Mouse (Mus musculus): ENCODE measurements around the gene Pcbp2. TPM values are rescaled to one million over a fixed set of nuclear protein-coding genes. Genes with fewer than 3 reads are reported as not detected.
A peak's percentile ranks its signal among the peaks of the same experiment; 100 is the strongest.

Pcbp2 gene
- polyA plus RNA-seq, 1 experiment: 264 TPM

- TF ChIP-seq CTCF (IDR thresholded peaks at IDR 0.05; ENCODE audit: control insufficient read depth, insufficient read depth, low read length) (no peak), POLR2A (IDR thresholded peaks at IDR 0.05; ENCODE audit: borderline replicate concordance, control insufficient read depth, low read depth, low read length) (no peak)
- H3K4me3 ChIP-seq (replicated peaks; ENCODE audit: control insufficient read depth, low read depth, low read length): no peak overlapping the region
- 65% methylated on average over 6 of the region's 6 CpGs for WGBS
- H3K4me1 ChIP-seq (ENCODE audit: control insufficient read depth, insufficient read depth, low read length): no peaks in the 10 kb centered on the region
- H3K27ac ChIP-seq (ENCODE audit: control insufficient read depth, insufficient read depth, low read depth, low read length, poor library complexity): no peak overlapping the region
These were observed 56.0 kb downstream of the Pcbp2 start for GRCm38 (mm10) chr15:102526111-102527002.

- Histone ChIP-seq H3K4me1 (ENCODE audit: control insufficient read depth, insufficient read depth, low read length) (no peaks in the 10 kb centered on the region), H3K27ac (ENCODE audit: control insufficient read depth, insufficient read depth, low read depth, low read length, poor library complexity) (no peak overlapping the region), H3K4me3 (replicated peaks; ENCODE audit: control insufficient read depth, low read depth, low read length) (no peak overlapping the region)
- WGBS: 77% methylated on average over 3 of the region's 3 CpGs
- TF ChIP-seq CTCF (IDR thresholded peaks at IDR 0.05; ENCODE audit: control insufficient read depth, insufficient read depth, low read length): peak; percentile 51
- TF ChIP-seq POLR2A (IDR thresholded peaks at IDR 0.05; ENCODE audit: borderline replicate concordance, control insufficient read depth, low read depth, low read length): no peak
These were observed 57.6 kb downstream of the Pcbp2 start for GRCm38 (mm10) chr15:102527936-102528335.

GRCm38 (mm10) chr15:102528396-102528795 lies 58.1 kb downstream of the Pcbp2 start:
- TF ChIP-seq CTCF (IDR thresholded peaks at IDR 0.05; ENCODE audit: control insufficient read depth, insufficient read depth, low read length) (no peak), POLR2A (IDR thresholded peaks at IDR 0.05; ENCODE audit: borderline replicate concordance, control insufficient read depth, low read depth, low read length) (no peak)
- Histone ChIP-seq H3K4me1 (ENCODE audit: control insufficient read depth, insufficient read depth, low read length) (no peaks in the 10 kb centered on the region), H3K4me3 (replicated peaks; ENCODE audit: control insufficient read depth, low read depth, low read length) (no peak overlapping the region), H3K27ac (ENCODE audit: control insufficient read depth, insufficient read depth, low read depth, low read length, poor library complexity) (no peak overlapping the region)
- WGBS: 84% methylated on average over 1 of the region's 1 CpGs

- 60% methylated on average over 4 of the region's 4 CpGs for WGBS
- H3K4me1 ChIP-seq (ENCODE audit: control insufficient read depth, insufficient read depth, low read length): no peaks in the 10 kb centered on the region
- TF ChIP-seq POLR2A (IDR thresholded peaks at IDR 0.05; ENCODE audit: borderline replicate concordance, control insufficient read depth, low read depth, low read length) (no peak), CTCF (IDR thresholded peaks at IDR 0.05; ENCODE audit: control insufficient read depth, insufficient read depth, low read length) (no peak)
- H3K4me3 ChIP-seq (replicated peaks; ENCODE audit: control insufficient read depth, low read depth, low read length): no peak overlapping the region
- no peak overlapping the region for H3K27ac ChIP-seq (ENCODE audit: control insufficient read depth, insufficient read depth, low read depth, low read length, poor library complexity)
These were observed 60.2 kb downstream of the Pcbp2 start for GRCm38 (mm10) chr15:102530566-102530965.

- Histone ChIP-seq H3K27ac (ENCODE audit: control insufficient read depth, insufficient read depth, low read depth, low read length, poor library complexity) (no peak overlapping the region), H3K4me1 (ENCODE audit: control insufficient read depth, insufficient read depth, low read length) (no peaks in the 10 kb centered on the region), H3K4me3 (replicated peaks; ENCODE audit: control insufficient read depth, low read depth, low read length) (no peak overlapping the region)
- WGBS: 92% methylated on average over 4 of the region's 4 CpGs
- no peak for TF ChIP-seq CTCF (IDR thresholded peaks at IDR 0.05; ENCODE audit: control insufficient read depth, insufficient read depth, low read length)
- no peak for TF ChIP-seq POLR2A (IDR thresholded peaks at IDR 0.05; ENCODE audit: borderline replicate concordance, control insufficient read depth, low read depth, low read length)
These were observed 61.2 kb downstream of the Pcbp2 start for GRCm38 (mm10) chr15:102531586-102531985.

- TF ChIP-seq CTCF (IDR thresholded peaks at IDR 0.05; ENCODE audit: control insufficient read depth, insufficient read depth, low read length): no peak
- no peak for TF ChIP-seq POLR2A (IDR thresholded peaks at IDR 0.05; ENCODE audit: borderline replicate concordance, control insufficient read depth, low read depth, low read length)
- WGBS: 87% methylated on average over 3 of the region's 3 CpGs
These were observed 62.0 kb downstream of the Pcbp2 start for GRCm38 (mm10) chr15:102532106-102532900.

GRCm38 (mm10) chr15:102533926-102534325 lies 63.6 kb downstream of the Pcbp2 start:
- 86% methylated on average over 7 of the region's 7 CpGs for WGBS
- no peaks in the 10 kb centered on the region for H3K4me1 ChIP-seq (ENCODE audit: control insufficient read depth, insufficient read depth, low read length)
- H3K27ac ChIP-seq (ENCODE audit: control insufficient read depth, insufficient read depth, low read depth, low read length, poor library complexity): no peak overlapping the region
- no peak overlapping the region for H3K4me3 ChIP-seq (replicated peaks; ENCODE audit: control insufficient read depth, low read depth, low read length)
- no peak for TF ChIP-seq CTCF (IDR thresholded peaks at IDR 0.05; ENCODE audit: control insufficient read depth, insufficient read depth, low read length)

More at GRCm38 (mm10) chr15:102532106-102532900, 62.0 kb downstream of the Pcbp2 start:
- no peaks in the 10 kb centered on the region for H3K4me1 ChIP-seq (ENCODE audit: control insufficient read depth, insufficient read depth, low read length)
- H3K4me3 ChIP-seq (replicated peaks; ENCODE audit: control insufficient read depth, low read depth, low read length): no peak overlapping the region
- no peak overlapping the region for H3K27ac ChIP-seq (ENCODE audit: control insufficient read depth, insufficient read depth, low read depth, low read length, poor library complexity)

GRCm38 (mm10) chr15:102544801-102545200 lies 74.5 kb downstream of the Pcbp2 start:
- Histone ChIP-seq H3K27ac (ENCODE audit: control insufficient read depth, insufficient read depth, low read depth, low read length, poor library complexity) (no peak overlapping the region), H3K4me1 (ENCODE audit: control insufficient read depth, insufficient read depth, low read length) (no peaks in the 10 kb centered on the region), H3K4me3 (replicated peaks; ENCODE audit: control insufficient read depth, low read depth, low read length) (no peak overlapping the region)
- WGBS: 82% methylated on average over 4 of the region's 4 CpGs
- no peak for TF ChIP-seq CTCF (IDR thresholded peaks at IDR 0.05; ENCODE audit: control insufficient read depth, insufficient read depth, low read length)
- TF ChIP-seq POLR2A (IDR thresholded peaks at IDR 0.05; ENCODE audit: borderline replicate concordance, control insufficient read depth, low read depth, low read length): no peak
